Mouse (Mus musculus): ENCODE results near the gene Sept4. TPM values are rescaled to one million over a fixed set of nuclear protein-coding genes. Genes with fewer than 3 reads are reported as not detected.
A peak's percentile ranks its signal among the peaks of the same experiment; 100 is the strongest.

Sept4 gene
- polyA plus RNA-seq, 1 experiment from 2014 or later, result 11.6 TPM

- peaks cover 11% of the 10 kb centered on the region for H3K27me3 ChIP-seq
- no peaks in the 10 kb centered on the region for H3K36me3 ChIP-seq (replicated peaks)
- no peak overlapping the region; the same call in 1 of the 2 replicates for H3K9ac ChIP-seq
- no peak for ATAC-seq (ENCODE audit: insufficient read depth)
- WGBS (ENCODE audit: insufficient replicate concordance), result 49% methylated on average over 1 of the region's 1 CpGs
- H3K27ac ChIP-seq (replicated peaks), result peak overlapping the region; percentile 41; the same call in 1 of the 2 replicates
- H3K4me3 ChIP-seq (replicated peaks), result no peak overlapping the region
- no peaks in the 10 kb centered on the region for H3K9me3 ChIP-seq (replicated peaks)
- H3K4me2 ChIP-seq, result peak overlapping the region; percentile 97; the same call in 1 of the 2 replicates
- peaks cover 25% of the 10 kb centered on the region for H3K4me1 ChIP-seq (replicated peaks)
Measured at GRCm38 (mm10) chr11:87579713-87580112, 11.0 kb downstream of the Sept4 start.

- Histone ChIP-seq H3K9me3 (replicated peaks) (no peaks in the 10 kb centered on the region), H3K4me1 (replicated peaks) (peaks cover 25% of the 10 kb centered on the region), H3K27ac (replicated peaks) (no peak overlapping the region), H3K36me3 (replicated peaks) (no peaks in the 10 kb centered on the region), H3K9ac (no peak overlapping the region), H3K4me2 (no peak overlapping the region), H3K27me3 (peaks cover 11% of the 10 kb centered on the region), H3K4me3 (replicated peaks) (no peak overlapping the region)
- no peak for ATAC-seq (ENCODE audit: insufficient read depth)
- WGBS (ENCODE audit: insufficient replicate concordance), result 56% methylated on average over 10 of the region's 10 CpGs
Measured at GRCm38 (mm10) chr11:87580543-87581085, 11.9 kb downstream of the Sept4 start.

GRCm38 (mm10) chr11:87581161-87581865 lies 12.6 kb downstream of the Sept4 start:
- no peak overlapping the region for H3K4me3 ChIP-seq (replicated peaks)
- no peak overlapping the region for H3K27ac ChIP-seq (replicated peaks)
- peaks cover 25% of the 10 kb centered on the region for H3K4me1 ChIP-seq (replicated peaks)
- WGBS (ENCODE audit: insufficient replicate concordance), result 75% methylated on average over 12 of the region's 12 CpGs
- H3K9me3 ChIP-seq (replicated peaks), result no peaks in the 10 kb centered on the region
- H3K36me3 ChIP-seq (replicated peaks), result no peaks in the 10 kb centered on the region
- peaks cover 8% of the 10 kb centered on the region; the same call in 1 of the 2 replicates for H3K27me3 ChIP-seq
- no peak overlapping the region for H3K4me2 ChIP-seq
- H3K9ac ChIP-seq, result no peak overlapping the region
- no peak for ATAC-seq (ENCODE audit: insufficient read depth)

GRCm38 (mm10) chr11:87581933-87582710 lies 13.4 kb downstream of the Sept4 start:
- no peak for ATAC-seq (ENCODE audit: insufficient read depth)
- 63% methylated on average over 8 of the region's 8 CpGs for WGBS (ENCODE audit: insufficient replicate concordance)
- H3K9me3 ChIP-seq (replicated peaks), result no peaks in the 10 kb centered on the region

GRCm38 (mm10) chr11:87583291-87584034 lies 14.8 kb downstream of the Sept4 start:
- H3K36me3 ChIP-seq (replicated peaks), result no peaks in the 10 kb centered on the region
- H3K27me3 ChIP-seq, result no peaks in the 10 kb centered on the region
- WGBS (ENCODE audit: insufficient replicate concordance), result 56% methylated on average over 6 of the region's 6 CpGs
- H3K4me2 ChIP-seq, result no peak overlapping the region
- ATAC-seq (ENCODE audit: insufficient read depth), result no peak
- H3K9ac ChIP-seq, result no peak overlapping the region
- peaks cover 14% of the 10 kb centered on the region for H3K4me1 ChIP-seq (replicated peaks)
- no peak overlapping the region for H3K27ac ChIP-seq (replicated peaks)
- H3K9me3 ChIP-seq (replicated peaks), result no peaks in the 10 kb centered on the region
- no peak overlapping the region for H3K4me3 ChIP-seq (replicated peaks)

More at GRCm38 (mm10) chr11:87581933-87582710, 13.4 kb downstream of the Sept4 start:
- Histone ChIP-seq H3K4me1 (replicated peaks) (peaks cover 25% of the 10 kb centered on the region), H3K27ac (replicated peaks) (no peak overlapping the region), H3K4me2 (no peak overlapping the region), H3K36me3 (replicated peaks) (no peaks in the 10 kb centered on the region), H3K27me3 (peaks cover 4% of the 10 kb centered on the region; the same call in 1 of the 2 replicates), H3K4me3 (replicated peaks) (no peak overlapping the region), H3K9ac (no peak overlapping the region)

- WGBS (ENCODE audit: insufficient replicate concordance), result 70% methylated on average over 10 of the region's 10 CpGs
- ATAC-seq (ENCODE audit: insufficient read depth), result no peak
Measured at GRCm38 (mm10) chr11:87584711-87585505, 16.2 kb downstream of the Sept4 start.

GRCm38 (mm10) chr11:87587211-87587874 lies 18.6 kb downstream of the Sept4 start:
- Histone ChIP-seq H3K27me3 (no peaks in the 10 kb centered on the region), H3K36me3 (replicated peaks) (no peaks in the 10 kb centered on the region), H3K9me3 (replicated peaks) (no peaks in the 10 kb centered on the region), H3K4me1 (replicated peaks) (peaks cover 20% of the 10 kb centered on the region), H3K9ac (no peak overlapping the region), H3K27ac (replicated peaks) (no peak overlapping the region), H3K4me2 (no peak overlapping the region), H3K4me3 (replicated peaks) (no peak overlapping the region)
- WGBS (ENCODE audit: insufficient replicate concordance), result 76% methylated on average over 5 of the region's 5 CpGs
- no peak for ATAC-seq (ENCODE audit: insufficient read depth)

More at GRCm38 (mm10) chr11:87584711-87585505, 16.2 kb downstream of the Sept4 start:
- Histone ChIP-seq H3K4me2 (no peak overlapping the region), H3K9me3 (replicated peaks) (no peaks in the 10 kb centered on the region), H3K9ac (no peak overlapping the region), H3K4me1 (replicated peaks) (peaks cover 9% of the 10 kb centered on the region), H3K36me3 (replicated peaks) (no peaks in the 10 kb centered on the region), H3K27ac (replicated peaks) (peak overlapping the region; percentile 6; the same call in 1 of the 2 replicates), H3K4me3 (replicated peaks) (no peak overlapping the region), H3K27me3 (no peaks in the 10 kb centered on the region)

GRCm38 (mm10) chr11:87589605-87590004 lies 20.9 kb downstream of the Sept4 start:
- Histone ChIP-seq H3K27me3 (no peaks in the 10 kb centered on the region), H3K27ac (replicated peaks) (no peak overlapping the region), H3K9ac (no peak overlapping the region), H3K36me3 (replicated peaks) (0 out of 2 replicates have a peak, but pooled peaks cover 7% of the 10 kb centered on the region), H3K9me3 (replicated peaks) (no peaks in the 10 kb centered on the region), H3K4me3 (replicated peaks) (no peak overlapping the region), H3K4me2 (0 out of 2 replicates have a peak overlapping the region, but pooled peaks have one; percentile 87), H3K4me1 (replicated peaks) (peaks cover 42% of the 10 kb centered on the region)
- WGBS (ENCODE audit: insufficient replicate concordance), result 87% methylated on average over 8 of the region's 8 CpGs
- no peak for ATAC-seq (ENCODE audit: insufficient read depth)

GRCm38 (mm10) chr11:87590841-87591525 lies 22.3 kb downstream of the Sept4 start:
- Histone ChIP-seq H3K9ac (peak overlapping the region; percentile 81), H3K9me3 (replicated peaks) (no peaks in the 10 kb centered on the region), H3K4me2 (peak overlapping the region; percentile 87), H3K4me3 (replicated peaks) (peak overlapping the region; percentile 74), H3K4me1 (replicated peaks) (peaks cover 56% of the 10 kb centered on the region), H3K27me3 (no peaks in the 10 kb centered on the region), H3K36me3 (replicated peaks) (0 out of 2 replicates have a peak, but pooled peaks cover 8% of the 10 kb centered on the region), H3K27ac (replicated peaks) (peak overlapping the region; percentile 96)
- no peak for ATAC-seq (ENCODE audit: insufficient read depth)
- WGBS (ENCODE audit: insufficient replicate concordance), result 2% methylated on average over 25 of the region's 25 CpGs

All from liver, embryonic 15.5 days (tissue).